Mouse (Mus musculus): ENCODE data around the gene Adar. TPM values are rescaled to one million over a fixed set of nuclear protein-coding genes. Genes with fewer than 3 reads are reported as not detected.

Gene Adar
- total and polyA plus RNA-seq, 3 experiments = 22.3 to 29.8 (median 27.0) TPM

GRCm38 (mm10) chr3:89730350-89731331 is 15.8 kb downstream of the Adar start:
- DNase-seq = peak; percentile 94

GRCm38 (mm10) chr3:89732091-89732490 is 17.3 kb downstream of the Adar start:
- DNase-seq = no peak

GRCm38 (mm10) chr3:89738509-89738908 is 23.7 kb downstream of the Adar start:
- no peak for DNase-seq

GRCm38 (mm10) chr3:89752307-89752706 is 37.5 kb downstream of the Adar start:
- DNase-seq = no peak

- DNase-seq = no peak
Measured at GRCm38 (mm10) chr3:89755283-89755682, 40.5 kb downstream of the Adar start.

GRCm38 (mm10) chr3:89757851-89758250 is 43.0 kb downstream of the Adar start:
- no peak for DNase-seq

GRCm38 (mm10) chr3:89759786-89760185 is 45.0 kb downstream of the Adar start:
- no peak for DNase-seq

GRCm38 (mm10) chr3:89764119-89764724 is 49.4 kb downstream of the Adar start, which contains the start of gene Chrnb2:
TSS of gene Chrnb2 (minus strand) at chr3:89764632.
- DNase-seq = peak; percentile 83

- DNase-seq = no peak
Measured at GRCm38 (mm10) chr3:89769584-89769983, 54.8 kb downstream of the Adar start.

- no peak for DNase-seq
Measured at GRCm38 (mm10) chr3:89770425-89771002, 55.7 kb downstream of the Adar start.

- peak; percentile 83 for DNase-seq
Measured at GRCm38 (mm10) chr3:89772588-89772967, 57.8 kb downstream of the Adar start.

GRCm38 (mm10) chr3:89772968-89773709 is 58.3 kb downstream of the Adar start, which contains the start of gene Ube2q1:
TSS of gene Ube2q1 (plus strand) at chr3:89773616.
- peak; percentile 98 for DNase-seq

- DNase-seq = no peak
Measured at GRCm38 (mm10) chr3:89773740-89774211, 59.0 kb downstream of the Adar start.

GRCm38 (mm10) chr3:89774236-89774960 is 59.6 kb downstream of the Adar start:
- DNase-seq = no peak

GRCm38 (mm10) chr3:89776001-89776400 is 61.2 kb downstream of the Adar start:
- no peak for DNase-seq

GRCm38 (mm10) chr3:89780102-89780501 is 65.3 kb downstream of the Adar start:
- no peak for DNase-seq

- peak; percentile 31 for DNase-seq
Measured at GRCm38 (mm10) chr3:89781640-89782039, 66.8 kb downstream of the Adar start.

GRCm38 (mm10) chr3:89784991-89785753 is 70.3 kb downstream of the Adar start:
- peak; percentile 95 for DNase-seq

GRCm38 (mm10) chr3:89786275-89786674 is 71.5 kb downstream of the Adar start:
- no peak for DNase-seq

GRCm38 (mm10) chr3:89788680-89789352 is 74.0 kb downstream of the Adar start:
- no peak for DNase-seq
